Mouse (Mus musculus) ES-Bruce4 (cell line): ENCODE measurements around the gene Serpinb9. TPM values are rescaled to one million over a fixed set of nuclear protein-coding genes. Genes with fewer than 3 reads are reported as not detected.

ENCODE experiments used
- H3K27ac ChIP-seq: 2 replicates; pipeline ENCODE4 v1.5.1; 2012; ENCODE audit warnings: low read length, inconsistent platforms; ENCODE audit not compliant: insufficient read depth
- H3K27me3 ChIP-seq: 2 replicates; pipeline ENCODE4 v1.6.1; 2012; ENCODE audit warnings: mild to moderate bottlenecking, low read length, inconsistent platforms; ENCODE audit not compliant: control insufficient read depth, poor library complexity, insufficient read depth, severe bottlenecking
- H3K36me3 ChIP-seq: 2 replicates; pipeline ENCODE4 v1.6.1; 2012; ENCODE audit warnings: inconsistent platforms, mild to moderate bottlenecking, low read length, moderate library complexity; ENCODE audit not compliant: control insufficient read depth, poor library complexity, insufficient read depth, severe bottlenecking
- H3K4me1 ChIP-seq: one replicate; pipeline ENCODE4 v1.8.1; 2011; ENCODE audit warnings: low read length; ENCODE audit not compliant: control insufficient read depth, insufficient read depth
- H3K4me3 ChIP-seq: 2 replicates; pipeline ENCODE4 v1.5.1; 2011; ENCODE audit warnings: low read depth, mild to moderate bottlenecking, low read length
- H3K9ac ChIP-seq: 2 replicates; pipeline ENCODE4 v1.6.1; 2012; ENCODE audit warnings: low read depth, mild to moderate bottlenecking, inconsistent platforms; ENCODE audit not compliant: poor library complexity, severe bottlenecking
- H3K9me3 ChIP-seq: replicated peaks from 2 replicates; pipeline ENCODE4 v1.6.1; 2012; ENCODE audit warnings: mild to moderate bottlenecking, low read length, inconsistent platforms; ENCODE audit not compliant: control insufficient read depth, poor library complexity, insufficient read depth, severe bottlenecking
- CTCF ChIP-seq: IDR thresholded peaks from one replicate; pipeline ENCODE4 v1.8.1; 2011; ENCODE audit warnings: low read depth, low read length
- EP300 ChIP-seq: IDR thresholded peaks from 2 replicates; pipeline ENCODE4 v1.6.1; 2011; ENCODE audit warnings: low read depth, low read length; ENCODE audit not compliant: insufficient read depth
- POLR2A ChIP-seq: IDR thresholded peaks from one replicate; pipeline ENCODE4 v1.8.1; 2011; ENCODE audit warnings: low read length; ENCODE audit not compliant: insufficient read depth
- polyA plus RNA-seq: library from polyadenylated mRNA; stranded (reverse); fragments of >200 nt; gene quantifications from 2 replicates; pipeline ENCODE4 v1.2.4, GENCODE M21; 2011; ENCODE audit warnings: low read depth; ENCODE audit not compliant: missing spikeins, insufficient read depth, insufficient read length

Gene Serpinb9
- polyA plus RNA-seq, 1 experiment: 3.7 TPM

DNA sequence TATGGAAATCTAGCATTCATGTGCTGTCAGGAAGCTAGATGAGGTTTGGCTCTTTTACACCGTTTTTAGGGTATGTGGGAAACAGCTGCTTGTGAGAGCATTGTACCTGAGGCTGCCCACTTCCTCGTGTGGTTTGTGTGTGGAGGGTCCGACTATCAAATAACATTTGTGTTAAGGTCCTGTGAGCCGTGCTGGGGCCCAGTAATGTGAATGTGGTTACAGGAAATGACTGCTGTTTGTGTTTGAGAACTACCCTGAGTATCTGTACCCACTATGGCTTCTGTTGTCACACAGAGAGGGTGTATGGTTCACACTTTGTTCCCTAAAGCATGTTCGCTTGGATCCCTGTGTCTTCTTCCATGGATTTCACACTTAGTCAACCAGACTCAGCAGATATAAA lies 36.9 kb upstream of the Serpinb9 start:
- H3K36me3 ChIP-seq: no peaks in the 10 kb centered on the region
- no peak for TF ChIP-seq POLR2A
- no peak for TF ChIP-seq EP300
- TF ChIP-seq CTCF: no peak
- no peak overlapping the region for H3K9ac ChIP-seq
- no peaks in the 10 kb centered on the region for H3K9me3 ChIP-seq
- no peak overlapping the region for H3K27ac ChIP-seq
- H3K4me3 ChIP-seq: no peak overlapping the region
- no peaks in the 10 kb centered on the region for H3K4me1 ChIP-seq
- H3K27me3 ChIP-seq: no peaks in the 10 kb centered on the region; the same call in 1 of the 2 replicates

DNA sequence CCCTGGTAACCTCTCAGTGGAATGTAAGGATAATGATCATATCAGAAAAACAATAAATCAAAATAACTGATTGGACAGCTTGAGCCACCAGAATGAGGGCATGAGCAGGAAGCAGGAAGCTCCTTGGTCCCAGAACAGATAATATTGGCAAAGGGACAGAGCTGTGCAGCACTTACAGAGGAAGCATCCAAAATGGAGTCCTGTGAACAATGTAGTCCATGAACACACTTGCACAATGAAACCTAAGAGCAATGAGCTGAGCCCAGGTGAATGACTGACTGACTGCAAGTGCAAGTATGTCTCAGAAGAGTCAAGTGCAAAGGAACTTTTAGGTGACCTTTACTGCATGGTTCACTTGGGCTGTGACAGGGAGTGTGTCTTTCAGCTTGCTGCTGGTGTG lies 35.8 kb upstream of the Serpinb9 start:
- Histone ChIP-seq H3K4me3 (no peak overlapping the region), H3K4me1 (no peaks in the 10 kb centered on the region), H3K9ac (no peak overlapping the region), H3K9me3 (no peaks in the 10 kb centered on the region), H3K36me3 (no peaks in the 10 kb centered on the region), H3K27ac (no peak overlapping the region), H3K27me3 (no peaks in the 10 kb centered on the region; the same call in 1 of the 2 replicates)
- TF ChIP-seq EP300: no peak
- TF ChIP-seq CTCF: no peak
- TF ChIP-seq POLR2A: no peak

DNA sequence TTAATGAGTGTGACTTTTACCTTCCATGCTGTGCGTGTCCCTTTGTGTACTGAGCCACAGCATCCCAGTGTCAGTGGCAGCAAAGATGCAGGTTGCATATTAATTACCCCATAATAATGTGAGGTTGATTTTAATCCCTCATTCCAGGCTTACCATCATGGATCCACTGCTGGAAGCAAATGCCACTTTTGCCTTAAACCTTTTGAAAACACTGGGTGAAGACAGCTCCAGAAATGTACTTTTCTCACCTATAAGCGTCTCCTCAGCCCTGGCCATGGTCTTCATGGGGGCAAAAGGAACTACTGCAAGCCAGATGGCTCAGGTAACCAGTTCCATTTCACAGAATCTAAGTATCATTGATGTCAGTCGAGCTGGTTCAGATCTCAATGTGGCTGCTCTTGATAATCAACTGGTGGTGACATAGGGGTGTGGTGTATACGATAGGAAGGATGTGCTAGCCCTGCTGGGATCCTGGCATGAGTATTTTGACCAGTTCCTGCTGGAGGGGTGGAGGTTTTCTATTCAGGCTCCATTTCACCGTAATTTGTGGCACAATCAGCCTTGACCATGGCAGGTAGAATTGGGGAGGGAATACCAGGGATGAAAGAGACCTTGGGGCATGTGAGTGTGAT lies 34.6 kb upstream of the Serpinb9 start:
- H3K4me1 ChIP-seq: no peaks in the 10 kb centered on the region
- H3K27me3 ChIP-seq: no peaks in the 10 kb centered on the region; the same call in 1 of the 2 replicates
- H3K4me3 ChIP-seq: no peak overlapping the region
- no peak overlapping the region for H3K9ac ChIP-seq
- no peak for TF ChIP-seq POLR2A
- no peak overlapping the region for H3K27ac ChIP-seq
- H3K9me3 ChIP-seq: no peaks in the 10 kb centered on the region
- no peaks in the 10 kb centered on the region for H3K36me3 ChIP-seq

DNA sequence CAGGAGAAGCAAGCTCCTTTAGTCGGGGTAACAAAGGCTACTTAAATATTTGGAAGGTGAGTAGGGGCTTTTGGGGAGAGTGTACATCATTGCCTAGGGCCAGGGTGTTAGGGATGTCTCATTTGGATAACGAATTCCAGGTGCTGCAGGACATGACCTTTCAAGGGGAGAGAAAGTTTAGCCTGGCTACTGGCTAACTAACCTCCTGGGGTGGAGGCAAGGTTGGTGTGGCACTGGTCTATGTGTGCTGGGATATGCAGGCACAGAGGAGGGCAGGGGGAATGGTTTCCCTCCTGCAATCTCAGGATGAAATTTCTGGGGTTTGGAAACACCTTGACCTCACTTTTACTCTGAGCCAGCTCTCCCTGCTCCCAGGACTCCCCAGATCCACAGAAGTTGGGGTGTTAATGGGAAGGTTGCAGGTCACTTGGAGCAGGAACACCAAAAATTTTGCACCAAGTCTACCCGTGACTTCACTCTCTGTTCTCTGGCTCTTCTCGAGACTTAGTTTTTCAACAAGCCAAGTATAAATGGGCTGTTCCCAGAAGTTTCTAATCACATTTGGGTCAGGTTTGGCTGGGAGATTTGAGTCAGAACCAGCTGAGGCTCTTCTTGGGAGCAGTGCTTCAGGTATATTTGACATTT lies 33.9 kb upstream of the Serpinb9 start:
- Histone ChIP-seq H3K27ac (no peak overlapping the region), H3K27me3 (no peaks in the 10 kb centered on the region; the same call in 1 of the 2 replicates), H3K4me1 (no peaks in the 10 kb centered on the region), H3K36me3 (no peaks in the 10 kb centered on the region), H3K9ac (no peak overlapping the region), H3K9me3 (no peaks in the 10 kb centered on the region), H3K4me3 (no peak overlapping the region)
- no peak for TF ChIP-seq EP300
- TF ChIP-seq POLR2A: no peak
- no peak for TF ChIP-seq CTCF

DNA sequence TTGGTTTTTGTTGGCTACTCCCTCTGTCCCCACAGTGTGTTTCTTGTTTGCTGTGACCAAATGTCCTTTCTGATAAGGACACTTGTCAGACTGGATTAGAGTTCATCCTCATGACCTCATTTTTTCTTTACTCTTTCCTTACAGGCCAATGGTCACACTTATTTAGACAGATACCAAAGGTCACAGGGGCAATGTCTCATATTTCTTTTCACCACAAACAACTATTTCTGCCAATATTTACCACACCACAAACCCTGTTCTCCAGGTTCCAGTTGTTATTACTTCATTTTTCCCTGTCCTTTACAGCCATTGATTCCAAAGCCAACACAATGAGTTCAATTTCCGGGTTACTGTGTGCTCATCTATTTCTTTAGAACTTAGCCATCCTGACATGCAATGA lies 33.4 kb upstream of the Serpinb9 start:
- no peak overlapping the region for H3K27ac ChIP-seq
- TF ChIP-seq CTCF (no peak), POLR2A (no peak), EP300 (no peak)
- H3K9me3 ChIP-seq: no peaks in the 10 kb centered on the region
- H3K27me3 ChIP-seq: no peaks in the 10 kb centered on the region; the same call in 1 of the 2 replicates
- no peak overlapping the region for H3K4me3 ChIP-seq
- H3K4me1 ChIP-seq: no peaks in the 10 kb centered on the region
- H3K9ac ChIP-seq: no peak overlapping the region
- H3K36me3 ChIP-seq: no peaks in the 10 kb centered on the region

DNA sequence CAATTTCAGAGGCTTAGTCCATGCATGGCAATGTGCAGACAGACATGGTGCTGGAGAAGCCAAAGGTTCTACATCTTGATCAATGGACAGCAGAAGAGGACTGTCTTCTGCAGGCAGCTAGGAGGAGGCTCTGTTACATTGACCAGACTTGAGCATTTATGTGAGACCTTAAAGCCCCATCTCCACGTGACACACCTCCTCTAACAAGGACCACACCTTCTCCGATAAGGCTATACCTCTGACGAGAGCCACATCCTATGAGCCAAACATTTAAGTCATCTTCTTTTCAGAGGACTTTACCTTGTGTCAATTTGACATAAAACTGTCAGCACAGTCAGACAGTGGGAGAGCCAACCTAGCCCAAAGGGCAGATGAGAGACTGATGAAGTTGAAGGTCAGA lies 32.3 kb upstream of the Serpinb9 start:
- no peaks in the 10 kb centered on the region; the same call in 1 of the 2 replicates for H3K27me3 ChIP-seq
- H3K36me3 ChIP-seq: no peaks in the 10 kb centered on the region
- H3K4me1 ChIP-seq: no peaks in the 10 kb centered on the region
- no peak overlapping the region for H3K27ac ChIP-seq
- H3K4me3 ChIP-seq: no peak overlapping the region
- no peaks in the 10 kb centered on the region for H3K9me3 ChIP-seq
- no peak overlapping the region for H3K9ac ChIP-seq
- no peak for TF ChIP-seq POLR2A
- TF ChIP-seq EP300: no peak
- no peak for TF ChIP-seq CTCF
